Comparison of ENCODE assay signal across 25 mouse cellular contexts in the genomic region with DNA sequence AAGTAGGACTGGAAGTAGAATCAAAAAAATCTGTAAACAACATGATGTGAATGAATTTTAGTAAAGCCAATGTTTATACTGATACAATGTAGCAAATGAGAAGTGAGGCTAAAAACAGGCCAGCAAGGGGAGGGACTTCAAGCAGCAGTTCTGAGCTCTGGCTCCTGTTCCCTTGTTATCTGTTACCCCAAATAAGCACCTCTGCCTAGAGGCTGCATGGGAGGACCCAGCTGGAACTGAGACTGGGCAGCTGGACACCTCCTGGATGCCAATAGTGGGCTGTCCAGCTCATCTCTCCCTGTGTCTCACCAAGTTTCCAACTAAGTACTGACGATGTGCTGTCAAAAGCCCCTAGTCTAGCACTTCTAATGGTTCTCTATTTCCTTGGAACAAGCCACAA.
A peak's percentile ranks its signal among the peaks of the same experiment; 100 is the strongest.
DNase-seq lines count a peak whose midpoint lies in the region; ATAC-seq lines count a peak whose summit lies in the region.
"Had no signal": no experiment of that assay in that cellular context is flagged by ENCODE, and none has a peak within 500 bp of the region (broad histone marks: within the 10 kb centered on the region; RNA-seq: fewer than 3 reads in every experiment).

No protein-coding gene starts in this region.

- H3K27ac ChIP-seq in heart, embryonic 12.5 days (ENCODE audit: poor library complexity, severe bottlenecking), result no peak overlapping the region
- 0 out of 2 replicates have a peak overlapping the region, but pooled peaks have one; percentile 16 for H3K27ac ChIP-seq in heart, embryonic 16.5 days (ENCODE audit: low read length)
- H3K27ac ChIP-seq in macrophage, result peak overlapping the region; percentile 76
- H3K27ac ChIP-seq: embryonic facial prominence, embryonic 15.5 days; hindbrain, embryonic 15.5 days; intestine, embryonic 15.5 days; limb, embryonic 10.5 days; midbrain, embryonic 15.5 days; neural tube, embryonic 13.5 days had no signal

- H3K4me1 ChIP-seq in heart, embryonic 12.5 days (replicated peaks), result 0 out of 2 replicates have a peak, but pooled peaks cover 2% of the 10 kb centered on the region
- no peaks in the 10 kb centered on the region for H3K4me1 ChIP-seq in heart, embryonic 16.5 days (ENCODE audit: control insufficient read depth, insufficient read depth, low read length)
- H3K4me1 ChIP-seq: embryonic facial prominence, embryonic 15.5 days; hindbrain, embryonic 15.5 days; intestine, embryonic 15.5 days; limb, embryonic 10.5 days; midbrain, embryonic 15.5 days; neural tube, embryonic 13.5 days had no signal

- no peak overlapping the region for H3K4me2 ChIP-seq in heart, embryonic 12.5 days
- no peak overlapping the region for H3K4me2 ChIP-seq in heart, embryonic 16.5 days (ENCODE audit: low read depth, low read length)
- H3K4me2 ChIP-seq: embryonic facial prominence, embryonic 15.5 days; hindbrain, embryonic 15.5 days; intestine, embryonic 15.5 days; midbrain, embryonic 15.5 days; neural tube, embryonic 13.5 days had no signal

- H3K79me2 ChIP-seq in macrophage (ENCODE audit: inconsistent target), result no peaks in the 10 kb centered on the region

- 66% methylated on average over 1 of the region's 1 CpGs for WGBS in heart, embryonic 12.5 days
- WGBS in heart, embryonic 16.5 days, result 71% methylated on average over 1 of the region's 1 CpGs
- 67% methylated on average over 1 of the region's 1 CpGs for WGBS in macrophage (ENCODE audit: missing documents)

- no peak for ATAC-seq in heart, embryonic 12.5 days (ENCODE audit: insufficient number of reproducible peaks, low FRiP score)
- peak; percentile 65; the same call in 1 of the 2 replicates for ATAC-seq in heart, embryonic 16.5 days (replicated peaks; ENCODE audit: extremely low read depth, insufficient read depth, low FRiP score)
- ATAC-seq: intestine, embryonic 15.5 days; lung, postnatal 0 days; midbrain, embryonic 15.5 days had no signal

- no peaks in the 10 kb centered on the region for H3K27me3 ChIP-seq in heart, embryonic 12.5 days (replicated peaks)
- H3K27me3 ChIP-seq in heart, embryonic 16.5 days (ENCODE audit: control insufficient read depth, insufficient read depth, low read length), result no peaks in the 10 kb centered on the region
- H3K27me3 ChIP-seq: embryonic facial prominence, embryonic 15.5 days; hindbrain, embryonic 15.5 days; intestine, embryonic 15.5 days; midbrain, embryonic 15.5 days; neural tube, embryonic 13.5 days had no signal

- no peak overlapping the region for H3K4me3 ChIP-seq in heart, embryonic 12.5 days
- H3K4me3 ChIP-seq in heart, embryonic 16.5 days (ENCODE audit: low read length), result no peak overlapping the region
- H3K4me3 ChIP-seq in macrophage (ENCODE audit: inconsistent target), result no peak overlapping the region
- H3K4me3 ChIP-seq: embryonic facial prominence, embryonic 15.5 days; hindbrain, embryonic 15.5 days; intestine, embryonic 15.5 days; limb, embryonic 10.5 days; midbrain, embryonic 15.5 days; myocyte; neural tube, embryonic 13.5 days had no signal

- H3K36me3 ChIP-seq in heart, embryonic 12.5 days, result no peaks in the 10 kb centered on the region
- H3K36me3 ChIP-seq in heart, embryonic 16.5 days (ENCODE audit: control insufficient read depth, insufficient read depth), result no peaks in the 10 kb centered on the region
- no peaks in the 10 kb centered on the region for H3K36me3 ChIP-seq in macrophage (ENCODE audit: inconsistent target)
- H3K36me3 ChIP-seq: embryonic facial prominence, embryonic 15.5 days; hindbrain, embryonic 15.5 days; intestine, embryonic 15.5 days; limb, embryonic 10.5 days; midbrain, embryonic 15.5 days; neural tube, embryonic 13.5 days had no signal

- DNase-seq in heart, adult 11 months, result peak; percentile 95
- DNase-seq in 416B (ENCODE audit: low read depth), result peak; percentile 26
- no peak for DNase-seq in adrenal gland, postnatal 4 days (ENCODE audit: low spot score in 2 of 2)
- DNase-seq in thymus, postnatal 4 days, result no peak
- DNase-seq: adrenal gland, postnatal 10 days; cerebellum, adult 9-10 months; gastrocnemius, postnatal 36 days; kidney, adult 8-10 months; kidney, postnatal 10 days; liver; retina, postnatal 1 day; right cerebral cortex, postnatal 25 days; spleen, adult 18-20 months; thymus, postnatal 14 days had no signal

- no peaks in the 10 kb centered on the region for H3K9me3 ChIP-seq in heart, embryonic 12.5 days (replicated peaks)
- H3K9me3 ChIP-seq in heart, embryonic 16.5 days (replicated peaks; ENCODE audit: control insufficient read depth, low read length), result no peaks in the 10 kb centered on the region
- H3K9me3 ChIP-seq: embryonic facial prominence, embryonic 15.5 days; hindbrain, embryonic 15.5 days; intestine, embryonic 15.5 days; limb, embryonic 10.5 days; midbrain, embryonic 15.5 days; neural tube, embryonic 13.5 days had no signal

- H3K9ac ChIP-seq in heart, embryonic 12.5 days, result no peak overlapping the region
- no peak overlapping the region for H3K9ac ChIP-seq in heart, embryonic 16.5 days (ENCODE audit: low read length)
- H3K9ac ChIP-seq: embryonic facial prominence, embryonic 15.5 days; hindbrain, embryonic 15.5 days; intestine, embryonic 15.5 days; midbrain, embryonic 15.5 days; neural tube, embryonic 13.5 days had no signal

Comparison
In these comparisons a context has a peak if more than half of its experiments do, and no peak if none do; other contexts are left out.
1. DNase-seq: peak in heart, adult 11 months (single experiment) and 416B (single experiment); none in adrenal gland, postnatal 4 days (0 of 2) and thymus, postnatal 4 days (single experiment).